Mouse (Mus musculus): ENCODE results near the gene Stag2. TPM values are rescaled to one million over a fixed set of nuclear protein-coding genes. Genes with fewer than 3 reads are reported as not detected.

Gene Stag2
- polyA plus RNA-seq, 1 experiment, result 8.2 TPM

GRCm38 (mm10) chrX:42324848-42325247 is 175.7 kb downstream of the Stag2 start:
- no peaks in the 10 kb centered on the region for H3K36me3 ChIP-seq (ENCODE audit: control insufficient read depth, insufficient read depth)
- no peak overlapping the region for H3ac ChIP-seq (ENCODE audit: control insufficient read depth, insufficient read length)
- no peak overlapping the region for H3K4me3 ChIP-seq
- no peaks in the 10 kb centered on the region for H3K27me3 ChIP-seq (ENCODE audit: control insufficient read depth, insufficient read depth, insufficient read length)
- no peaks in the 10 kb centered on the region for H3K79me2 ChIP-seq (ENCODE audit: control insufficient read depth, insufficient read depth)
- no peak overlapping the region for H3K4me2 ChIP-seq (ENCODE audit: low read depth)
- TF ChIP-seq POLR2AphosphoS2 (IDR thresholded peaks at IDR 0.05; ENCODE audit: insufficient read length, low read depth) (no peak), E2F4 (IDR thresholded peaks at IDR 0.05; ENCODE audit: insufficient read depth) (no peak), CEBPB (IDR thresholded peaks at IDR 0.05; ENCODE audit: insufficient read depth, poor library complexity, severe bottlenecking) (no peak), USF1 (IDR thresholded peaks at IDR 0.05; ENCODE audit: low read depth) (no peak), TCF3 (IDR thresholded peaks at IDR 0.05; ENCODE audit: insufficient read length, low read depth) (no peak), MYOD1 (IDR thresholded peaks at IDR 0.05; ENCODE audit: control insufficient read depth in 1 of 3, insufficient read length in 2 of 3, low read depth in 2 of 3) (no peak), MAX (IDR thresholded peaks at IDR 0.05; ENCODE audit: low read depth) (no peak), REST (IDR thresholded peaks at IDR 0.05; ENCODE audit: insufficient read depth, insufficient read length) (no peak)

Other genes with a start within 250 kb of the Stag2 start
- 4.0 TPM for gene Thoc2, start 228.6 kb upstream of the Stag2 start, polyA plus RNA-seq (2012; fragmentation: generic; extraction: Trizol)
- 3.7 TPM for gene Xiap, start 89.6 kb upstream of the Stag2 start, polyA plus RNA-seq (2012; fragmentation: generic; extraction: Trizol)

Data from myocyte (in vitro differentiated cells).